Mouse (Mus musculus) 416B (cell line): ENCODE results near the gene Dner.

ENCODE experiments used
- DNase-seq: peaks from one replicate; pipeline ENCODE4 v3.0.0; 2011; ENCODE audit warnings: low read depth

The Dner gene

DNA sequence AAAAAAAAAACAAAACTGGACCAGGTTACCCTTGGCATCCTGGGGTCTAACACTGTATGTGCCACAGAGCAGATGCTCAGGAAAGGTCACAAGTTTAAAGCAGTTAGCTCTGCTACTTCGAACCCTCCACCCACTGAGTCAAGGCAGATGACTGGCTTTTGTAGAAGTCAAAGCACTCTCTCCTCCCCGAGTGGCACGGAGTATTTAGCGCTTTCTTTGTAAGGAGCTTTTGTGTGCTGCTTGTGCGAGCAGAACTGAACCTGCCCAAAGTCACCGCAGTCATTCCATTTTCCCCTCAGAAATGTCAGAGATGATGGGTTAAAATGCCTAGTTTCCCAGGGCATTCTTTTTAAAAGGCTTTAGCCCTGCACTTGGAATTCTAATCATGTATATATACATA lies 59.1 kb downstream of the Dner start:
- DNase-seq: no peak

- no peak for DNase-seq
These were observed 67.8 kb downstream of the Dner start for GRCm38 (mm10) chr1:84628244-84628643.

GRCm38 (mm10) chr1:84622978-84623554 lies 73.0 kb downstream of the Dner start:
- no peak for DNase-seq

DNA sequence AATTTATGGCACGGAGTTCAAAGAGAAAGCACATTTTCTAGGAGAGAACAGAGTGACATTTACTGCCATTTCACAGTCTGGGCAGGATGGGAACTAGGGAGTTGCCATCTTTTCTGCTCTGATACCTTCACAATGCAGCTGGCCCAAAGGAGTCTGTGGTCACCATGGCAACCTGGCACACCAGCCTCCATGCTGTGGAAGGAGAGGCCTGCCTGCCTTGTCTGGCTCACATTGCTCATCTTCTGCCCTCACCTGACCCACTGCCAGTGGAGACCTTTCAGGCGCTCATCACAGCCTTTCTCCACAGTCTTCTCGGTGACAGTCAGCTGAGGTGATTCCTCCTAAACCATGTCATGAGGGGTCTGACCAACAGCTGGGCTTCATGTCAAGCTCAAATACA lies 74.7 kb downstream of the Dner start:
- DNase-seq: no peak

GRCm38 (mm10) chr1:84619131-84619760 lies 76.8 kb downstream of the Dner start:
- DNase-seq: no peak

- peak; percentile 43 for DNase-seq
These were observed 77.9 kb downstream of the Dner start for GRCm38 (mm10) chr1:84618094-84618493.

DNA sequence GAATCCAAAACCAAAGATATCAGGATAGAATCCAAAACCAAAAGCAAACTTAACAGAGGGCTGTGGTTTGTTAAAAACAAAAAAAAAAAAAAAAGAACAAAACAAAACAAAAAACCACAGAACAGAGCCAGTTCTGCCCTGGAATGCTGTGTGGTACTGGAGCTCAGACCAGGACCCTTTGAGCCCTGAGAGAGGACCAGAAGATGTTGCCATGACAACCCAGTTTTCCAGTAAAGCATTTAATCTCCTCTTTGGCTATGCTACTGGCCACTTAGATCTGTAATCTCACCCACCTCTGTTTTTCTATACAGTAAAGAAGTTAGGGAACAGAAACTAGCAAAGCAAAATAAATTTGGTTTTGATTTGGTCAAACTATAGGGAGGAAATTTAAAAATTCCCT lies 79.9 kb downstream of the Dner start:
- DNase-seq: no peak

DNA sequence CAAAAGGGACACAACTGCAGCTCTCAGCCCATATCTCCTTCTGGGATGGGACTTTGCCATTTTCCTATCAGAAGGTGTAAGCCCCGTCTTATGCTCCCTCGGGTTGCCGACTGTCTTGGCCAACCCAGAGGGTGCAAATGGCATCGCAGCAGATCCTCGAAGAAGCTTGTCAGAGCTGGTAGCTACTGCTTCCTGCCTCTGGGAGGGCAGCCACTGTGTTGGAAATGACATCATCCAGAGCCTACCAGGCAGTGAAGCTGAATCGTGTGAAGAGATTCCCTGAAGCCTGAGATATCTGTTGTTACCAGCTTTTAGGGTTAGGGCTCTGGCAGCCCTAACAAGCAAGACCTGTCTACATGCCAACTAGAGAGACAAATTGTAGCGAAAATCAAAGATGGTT lies 81.4 kb downstream of the Dner start:
- no peak for DNase-seq

DNA sequence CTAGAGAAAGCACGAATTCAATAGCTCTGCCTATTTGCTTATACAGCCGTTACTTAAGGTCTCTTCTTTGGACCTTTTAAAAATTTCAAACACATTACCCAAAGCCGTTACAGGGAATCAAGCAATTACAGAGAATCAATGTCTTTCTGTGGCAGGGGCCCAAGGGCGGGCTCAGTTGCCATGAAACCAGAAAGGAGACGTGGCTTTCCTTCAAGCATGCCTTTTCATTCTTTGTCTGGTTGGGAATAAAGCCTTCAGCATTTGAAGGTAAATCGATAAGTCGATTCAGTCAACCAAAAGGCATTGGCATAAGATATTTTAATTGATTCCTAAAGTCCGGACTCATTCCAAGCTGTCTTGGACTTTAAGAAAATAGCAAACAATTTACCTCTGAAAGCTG lies 82.9 kb downstream of the Dner start:
- DNase-seq: no peak

GRCm38 (mm10) chr1:84611331-84611730 lies 84.7 kb downstream of the Dner start:
- DNase-seq: no peak

DNA sequence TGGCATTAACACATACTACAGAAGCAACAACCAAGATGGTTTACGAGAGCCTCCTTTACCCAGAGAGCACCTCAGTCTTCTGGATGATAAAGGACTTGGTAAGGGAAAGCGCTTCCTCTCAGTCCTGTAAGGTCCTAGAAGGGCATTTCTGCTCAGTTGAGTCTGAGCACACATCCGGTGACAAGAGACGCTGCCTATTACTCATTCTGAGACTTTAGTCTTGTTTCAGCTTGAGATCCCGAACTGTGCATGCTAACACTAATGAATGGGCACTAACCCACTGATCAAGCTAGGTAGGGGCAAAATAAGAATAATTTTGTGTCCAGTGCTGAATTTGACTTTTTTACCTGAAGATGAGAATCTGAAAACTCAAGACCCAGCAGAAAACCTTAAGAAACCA lies 97.0 kb downstream of the Dner start:
- no peak for DNase-seq

DNA sequence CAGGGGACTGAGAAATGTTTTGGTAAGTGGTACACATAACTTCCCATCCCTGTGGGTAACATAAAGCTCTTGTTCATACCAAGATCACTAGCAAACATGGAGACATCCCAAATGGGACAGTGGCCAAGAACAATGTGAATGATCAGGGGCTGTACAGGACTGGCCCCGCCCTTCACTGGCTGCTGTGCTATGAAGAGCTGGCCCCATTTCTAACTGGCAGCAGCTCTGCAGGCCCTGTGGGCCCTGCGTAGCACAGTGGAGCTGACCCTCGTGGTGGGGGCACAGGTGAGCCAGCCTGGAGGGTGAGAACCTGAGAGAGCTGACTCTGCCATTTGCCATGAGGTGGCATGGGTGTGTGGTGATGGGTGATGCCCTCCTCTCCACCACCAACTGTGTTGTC lies 100.0 kb downstream of the Dner start:
- DNase-seq: no peak

DNA sequence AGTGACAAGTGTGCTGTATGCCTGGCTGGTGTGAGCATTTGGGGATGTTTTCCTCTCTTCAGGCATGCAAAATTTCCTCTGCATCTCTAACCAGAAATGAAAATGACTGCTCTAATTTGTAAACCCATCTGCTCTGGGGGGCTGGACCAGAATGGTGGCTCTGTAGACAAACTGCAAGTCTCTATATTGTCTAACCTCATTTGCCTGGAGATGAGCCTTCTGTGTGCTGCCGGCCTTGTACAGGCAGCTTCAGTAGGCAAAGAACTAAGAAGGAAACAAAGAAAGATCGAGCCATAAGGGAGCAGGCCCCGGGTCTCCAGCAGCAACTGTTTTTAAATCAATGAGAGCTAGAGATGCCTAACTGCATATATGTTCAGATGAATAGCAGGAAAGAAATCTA lies 103.6 kb downstream of the Dner start:
- no peak for DNase-seq

GRCm38 (mm10) chr1:84590534-84590933 lies 105.5 kb downstream of the Dner start:
- DNase-seq: no peak

- no peak for DNase-seq
These were observed 110.6 kb downstream of the Dner start for GRCm38 (mm10) chr1:84585434-84585833.

GRCm38 (mm10) chr1:84581812-84582211 lies 114.2 kb downstream of the Dner start:
- peak; percentile 40 for DNase-seq

DNA sequence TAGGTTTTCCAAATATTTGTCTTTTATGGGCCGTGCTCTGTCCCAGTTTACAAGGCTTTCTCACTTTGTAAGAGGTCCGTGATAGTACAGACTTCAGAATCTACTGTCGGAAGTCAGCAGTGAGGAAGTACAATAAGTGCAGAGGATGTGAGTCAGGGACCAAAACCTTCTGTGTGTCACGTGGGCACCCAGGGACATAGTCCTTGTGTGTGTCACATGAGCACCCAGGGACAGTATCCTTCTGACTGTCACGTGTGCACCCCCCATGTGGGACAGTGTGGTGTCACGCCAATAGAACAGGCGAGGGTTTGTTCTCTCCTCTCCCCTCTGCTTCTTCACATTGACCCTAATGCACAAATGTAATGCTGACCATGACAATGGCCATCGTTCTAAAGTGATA lies 134.2 kb downstream of the Dner start:
- DNase-seq: peak; percentile 46

DNA sequence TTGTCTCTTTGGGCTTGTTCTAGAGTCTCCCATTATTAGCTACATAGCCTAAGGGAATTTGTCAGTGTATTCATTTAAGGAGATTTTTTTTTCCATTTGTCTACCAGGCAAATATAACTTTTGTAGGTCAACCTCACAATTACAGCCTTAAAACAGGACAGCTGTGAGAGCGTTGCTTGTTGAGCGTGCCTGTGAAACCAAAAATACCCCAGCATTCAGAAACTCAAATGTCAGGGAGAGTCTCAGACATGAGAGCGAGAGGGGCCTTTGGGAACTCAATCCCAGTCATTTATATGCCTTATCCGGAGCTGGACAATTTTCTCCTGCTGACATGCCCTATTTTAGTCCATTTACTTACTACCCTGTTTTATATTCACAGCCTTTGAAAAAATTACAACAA lies 134.6 kb downstream of the Dner start:
- no peak for DNase-seq

DNA sequence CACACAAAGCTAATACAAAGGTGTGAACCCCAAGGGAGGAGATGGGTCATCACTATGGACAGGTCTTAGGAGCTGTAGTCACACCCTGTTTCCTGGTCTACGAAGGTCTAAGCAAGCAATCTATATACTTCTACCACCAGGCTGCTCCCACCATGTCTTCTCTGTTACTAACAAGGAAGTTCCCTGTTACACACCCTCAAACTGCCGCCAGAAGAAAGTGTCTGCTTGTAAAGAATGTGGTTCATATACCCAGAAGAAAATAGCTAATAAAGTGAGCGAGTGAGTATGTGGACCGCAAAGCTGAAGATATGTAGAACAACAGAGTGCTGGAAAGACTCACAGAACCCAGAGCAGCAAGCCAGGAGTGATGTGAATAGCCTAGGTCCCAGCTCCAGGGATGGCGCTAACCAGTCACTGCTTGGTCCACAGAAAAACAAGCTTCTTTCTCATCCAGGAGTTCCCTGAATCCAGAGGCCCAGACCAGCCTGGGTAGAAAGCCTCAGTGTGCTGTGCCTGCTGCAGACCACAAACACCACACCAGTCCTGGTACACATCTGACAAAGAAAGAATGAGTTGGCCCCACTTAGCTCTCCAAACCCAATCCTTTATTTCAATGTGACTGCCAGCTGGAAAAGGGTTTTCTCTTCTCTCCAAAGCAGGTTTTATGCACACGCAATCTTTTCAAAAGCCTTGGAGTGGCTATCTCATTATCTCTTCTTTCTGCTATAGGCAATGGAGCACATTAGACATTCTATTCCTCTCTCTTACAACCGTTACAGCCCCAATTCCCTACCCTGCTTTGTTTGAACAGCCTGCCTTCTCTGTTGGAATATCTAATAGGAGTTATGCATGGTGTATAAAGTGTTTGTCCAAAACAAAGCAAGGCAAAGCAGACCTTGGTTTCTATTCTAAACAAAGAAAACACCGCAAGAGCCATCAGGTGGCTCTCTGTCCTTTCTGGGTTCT lies 139.2 kb downstream of the Dner start:
- no peak for DNase-seq

- DNase-seq: no peak
These were observed 144.0 kb downstream of the Dner start for GRCm38 (mm10) chr1:84552005-84552404.

DNA sequence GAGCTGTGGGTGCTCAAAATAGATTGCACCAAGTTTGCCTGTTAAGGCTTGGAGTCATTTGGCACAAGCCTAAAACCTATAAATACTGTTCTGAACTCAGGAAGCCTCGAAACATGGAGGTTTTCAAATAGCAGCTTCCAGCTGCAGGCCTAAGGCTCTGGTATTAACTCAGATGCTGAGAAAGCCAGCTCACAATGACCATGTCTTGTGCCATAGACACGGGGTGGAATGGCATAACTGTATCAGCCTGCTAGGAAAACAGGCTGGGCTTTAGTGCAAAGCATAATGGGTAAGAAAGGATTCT lies 146.0 kb downstream of the Dner start:
- DNase-seq: no peak

- DNase-seq: no peak
These were observed 146.5 kb downstream of the Dner start for GRCm38 (mm10) chr1:84549367-84550064.

- DNase-seq: no peak
These were observed 160.0 kb downstream of the Dner start for GRCm38 (mm10) chr1:84536069-84536468.
